In the genomic region with DNA sequence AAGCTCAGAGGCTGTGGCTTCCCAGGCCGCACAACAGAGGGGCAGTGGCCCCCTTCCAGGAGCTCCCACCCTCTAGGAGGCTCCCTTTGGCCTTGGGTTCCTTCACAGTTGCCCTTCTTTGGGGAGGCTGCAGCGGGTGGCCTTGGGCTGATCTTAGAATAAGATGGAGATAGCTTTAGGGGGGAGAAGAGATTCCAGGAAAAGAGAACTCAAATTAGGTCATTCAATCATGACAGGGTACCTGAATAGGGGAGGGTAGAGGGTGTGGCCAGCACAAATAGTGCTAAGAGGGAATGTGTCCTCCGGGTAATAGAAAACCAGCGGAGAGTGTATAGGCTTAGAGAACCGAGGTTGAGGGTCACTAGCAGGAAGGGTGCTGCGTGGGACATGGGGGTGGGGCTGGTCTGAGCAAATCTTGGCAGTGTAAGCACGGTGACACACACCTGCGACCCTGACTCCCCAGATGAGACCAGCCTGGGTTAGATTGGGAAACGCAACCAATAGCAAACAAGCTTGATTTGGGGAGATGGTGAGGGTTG, we compare ENCODE assay signal across 8 mouse cellular contexts. TPM values are rescaled to one million over a fixed set of nuclear protein-coding genes. Genes with fewer than 3 reads are reported as not detected.
A peak's percentile ranks its signal among the peaks of the same experiment; 100 is the strongest.
DNase-seq lines count a peak whose midpoint lies in the region; ATAC-seq and TF ChIP-seq lines count a peak whose summit lies in the region.

No protein-coding gene starts in this region.

- no peaks in the 10 kb centered on the region for H3K36me3 ChIP-seq in ES-Bruce4 (ENCODE audit: control insufficient read depth, insufficient read depth, low read length, poor library complexity, severe bottlenecking)
- peaks cover 3% of the 10 kb centered on the region; the same call in 1 of the 2 replicates for H3K36me3 ChIP-seq in forebrain, postnatal 0 days (ENCODE audit: insufficient read depth)
- no peaks in the 10 kb centered on the region for H3K36me3 ChIP-seq in liver, embryonic 12.5 days

- H3K4me2 ChIP-seq in forebrain, postnatal 0 days (ENCODE audit: low read depth), result peak overlapping the region; percentile 71
- peak overlapping the region; percentile 93 for H3K4me2 ChIP-seq in liver, embryonic 12.5 days

- TF ChIP-seq EP300 in ES-Bruce4 (IDR thresholded peaks at IDR 0.05; ENCODE audit: insufficient read depth, low read depth, low read length), result no peak

- WGBS in forebrain, postnatal 0 days, result 6% methylated on average over 9 of the region's 9 CpGs
- WGBS in liver, embryonic 12.5 days (ENCODE audit: insufficient replicate concordance), result 11% methylated on average over 9 of the region's 9 CpGs

- H3K9me3 ChIP-seq in ES-Bruce4 (replicated peaks; ENCODE audit: control insufficient read depth, insufficient read depth, low read length, poor library complexity, severe bottlenecking), result no peaks in the 10 kb centered on the region
- H3K9me3 ChIP-seq in forebrain, postnatal 0 days (ENCODE audit: low read length), result no peaks in the 10 kb centered on the region
- H3K9me3 ChIP-seq in liver, embryonic 12.5 days (replicated peaks), result no peaks in the 10 kb centered on the region

- no peak for ATAC-seq in forebrain, postnatal 0 days
- ATAC-seq in liver, embryonic 12.5 days, result peak; percentile 0; the same call in 1 of the 2 replicates
- ATAC-seq in granulocyte monocyte progenitor cell, adult 5-6 weeks (replicated peaks; ENCODE audit: poor library complexity, severe bottlenecking), result no peak
- ATAC-seq in megakaryocyte progenitor cell, adult 5-6 weeks (replicated peaks; ENCODE audit: poor library complexity), result no peak

- H3K27ac ChIP-seq in ES-Bruce4 (ENCODE audit: insufficient read depth, low read length), result no peak overlapping the region
- H3K27ac ChIP-seq in forebrain, postnatal 0 days (ENCODE audit: low read depth, low read length), result no peak overlapping the region
- H3K27ac ChIP-seq in liver, embryonic 12.5 days, result peak overlapping the region; percentile 64

- peak; percentile 20 for DNase-seq in embryo, embryonic 10.5 days (ENCODE audit: low spot score)
- no peak for DNase-seq in embryo, embryonic 9.5 days (ENCODE audit: extremely low spot score)
- DNase-seq in forebrain, postnatal 0 days, result no peak
- peak; percentile 47 for DNase-seq in yolk sac, embryonic 10.5 days (ENCODE audit: low spot score)

- H3K4me3 ChIP-seq in ES-Bruce4 (ENCODE audit: low read depth, low read length), result peak overlapping the region; percentile 55
- H3K4me3 ChIP-seq in forebrain, postnatal 0 days (ENCODE audit: low read depth, low read length), result no peak overlapping the region
- H3K4me3 ChIP-seq in liver, embryonic 12.5 days, result peak overlapping the region; percentile 65

- H3K27me3 ChIP-seq in ES-Bruce4 (ENCODE audit: control insufficient read depth, insufficient read depth, low read length, poor library complexity, severe bottlenecking), result no peaks in the 10 kb centered on the region
- H3K27me3 ChIP-seq in forebrain, postnatal 0 days (ENCODE audit: insufficient read depth, low read length), result peaks cover 15% of the 10 kb centered on the region
- peaks cover 70% of the 10 kb centered on the region for H3K27me3 ChIP-seq in liver, embryonic 12.5 days (replicated peaks)

- H3K4me1 ChIP-seq in ES-Bruce4 (ENCODE audit: control insufficient read depth, insufficient read depth, low read length), result peaks cover 3% of the 10 kb centered on the region
- H3K4me1 ChIP-seq in forebrain, postnatal 0 days (ENCODE audit: insufficient read depth), result peaks cover 26% of the 10 kb centered on the region
- H3K4me1 ChIP-seq in liver, embryonic 12.5 days, result peaks cover 78% of the 10 kb centered on the region

- TF ChIP-seq CTCF in ES-Bruce4 (IDR thresholded peaks at IDR 0.05; ENCODE audit: low read depth, low read length), result no peak
- TF ChIP-seq CTCF in forebrain, postnatal 0 days (IDR thresholded peaks at IDR 0.05; ENCODE audit: low read depth), result no peak

- H3K9ac ChIP-seq in ES-Bruce4 (ENCODE audit: low read depth, poor library complexity, severe bottlenecking), result peak overlapping the region; percentile 16
- 0 out of 2 replicates have a peak overlapping the region, but pooled peaks have one; percentile 7 for H3K9ac ChIP-seq in forebrain, postnatal 0 days
- peak overlapping the region; percentile 55; the same call in 1 of the 2 replicates for H3K9ac ChIP-seq in liver, embryonic 12.5 days

- TF ChIP-seq POLR2A in ES-Bruce4 (IDR thresholded peaks at IDR 0.05; ENCODE audit: insufficient read depth, low read length), result no peak

RNA-seq across cellular contexts. Expression of a gene that starts 2.2 kb away (rescaled TPM):
- polyA plus RNA-seq in ES-Bruce4 (2011; ENCODE audit: insufficient read depth, insufficient read length, low read depth, missing spikeins), result 3.1 and 3.8 TPM in 2 replicates
- total RNA-seq in forebrain, postnatal 0 days (2014; rRNA removed), result 20.5 and 25.6 TPM in 2 replicates
- 21.0 and 30.5 TPM in 2 replicates for polyA plus RNA-seq in forebrain, postnatal 0 days (2015; fragmentation: Nextera tagmentation; extraction: Ambion mirVana)
- 4.8 and 5.1 TPM in 2 replicates for polyA plus RNA-seq in liver, embryonic 12.5 days (2016; fragmentation: Nextera tagmentation; extraction: Ambion mirVana)
- 4.4 and 5.0 TPM in 2 replicates for total RNA-seq in granulocyte monocyte progenitor cell, adult 5-6 weeks (2014; fragmentation: Nextera tagmentation)
- total RNA-seq in granulocyte monocyte progenitor cell, adult 5-6 weeks (2017), result 0.17 and 2.4 TPM in 2 replicates
- total RNA-seq in megakaryocyte progenitor cell, adult 5-6 weeks (2015), result 0.95 and 1.5 TPM in 2 replicates
- total RNA-seq in megakaryocyte progenitor cell, adult 5-6 weeks (2017), result 0.08 and 3.5 TPM in 2 replicates

RNA-seq across cellular contexts. Expression of a gene that starts 12.9 kb away (rescaled TPM):
- polyA plus RNA-seq in ES-Bruce4 (2011; ENCODE audit: insufficient read depth, insufficient read length, low read depth, missing spikeins), result 148 and 152 TPM in 2 replicates
- 450 and 455 TPM in 2 replicates for total RNA-seq in forebrain, postnatal 0 days (2014; rRNA removed)
- polyA plus RNA-seq in forebrain, postnatal 0 days (2015; fragmentation: Nextera tagmentation; extraction: Ambion mirVana), result 752 and 802 TPM in 2 replicates
- polyA plus RNA-seq in liver, embryonic 12.5 days (2016; fragmentation: Nextera tagmentation; extraction: Ambion mirVana), result 263 and 270 TPM in 2 replicates
- 216 and 220 TPM in 2 replicates for total RNA-seq in granulocyte monocyte progenitor cell, adult 5-6 weeks (2014; fragmentation: Nextera tagmentation)
- total RNA-seq in granulocyte monocyte progenitor cell, adult 5-6 weeks (2017), result 151 and 250 TPM in 2 replicates
- 197 and 225 TPM in 2 replicates for total RNA-seq in megakaryocyte progenitor cell, adult 5-6 weeks (2015)
- total RNA-seq in megakaryocyte progenitor cell, adult 5-6 weeks (2017), result 178 and 191 TPM in 2 replicates

RNA-seq across cellular contexts. Expression of a gene that starts 27.2 kb away (rescaled TPM):
- polyA plus RNA-seq in ES-Bruce4 (2011; ENCODE audit: insufficient read depth, insufficient read length, low read depth, missing spikeins), result 32.0 and 35.3 TPM in 2 replicates
- 110 and 114 TPM in 2 replicates for total RNA-seq in forebrain, postnatal 0 days (2014; rRNA removed)
- 126 and 133 TPM in 2 replicates for polyA plus RNA-seq in forebrain, postnatal 0 days (2015; fragmentation: Nextera tagmentation; extraction: Ambion mirVana)
- polyA plus RNA-seq in liver, embryonic 12.5 days (2016; fragmentation: Nextera tagmentation; extraction: Ambion mirVana), result 27.7 and 28.3 TPM in 2 replicates
- total RNA-seq in granulocyte monocyte progenitor cell, adult 5-6 weeks (2014; fragmentation: Nextera tagmentation), result 17.0 and 25.7 TPM in 2 replicates
- total RNA-seq in granulocyte monocyte progenitor cell, adult 5-6 weeks (2017), result 4.9 and 6.4 TPM in 2 replicates
- total RNA-seq in megakaryocyte progenitor cell, adult 5-6 weeks (2015), result 5.4 and 6.0 TPM in 2 replicates
- total RNA-seq in megakaryocyte progenitor cell, adult 5-6 weeks (2017), result 7.6 and 10.2 TPM in 2 replicates

RNA-seq across cellular contexts. Expression of a gene that starts 28.7 kb away (rescaled TPM):
- 15.0 and 18.5 TPM in 2 replicates for polyA plus RNA-seq in ES-Bruce4 (2011; ENCODE audit: insufficient read depth, insufficient read length, low read depth, missing spikeins)
- 8.7 and 14.1 TPM in 2 replicates for total RNA-seq in forebrain, postnatal 0 days (2014; rRNA removed)
- polyA plus RNA-seq in forebrain, postnatal 0 days (2015; fragmentation: Nextera tagmentation; extraction: Ambion mirVana), result 4.2 and 5.1 TPM in 2 replicates
- polyA plus RNA-seq in liver, embryonic 12.5 days (2016; fragmentation: Nextera tagmentation; extraction: Ambion mirVana), result 8.1 and 12.1 TPM in 2 replicates
- total RNA-seq in granulocyte monocyte progenitor cell, adult 5-6 weeks (2014; fragmentation: Nextera tagmentation), result 22.2 and 26.0 TPM in 2 replicates
- 4.9 and 7.9 TPM in 2 replicates for total RNA-seq in granulocyte monocyte progenitor cell, adult 5-6 weeks (2017)
- 15.4 and 18.4 TPM in 2 replicates for total RNA-seq in megakaryocyte progenitor cell, adult 5-6 weeks (2015)
- total RNA-seq in megakaryocyte progenitor cell, adult 5-6 weeks (2017), result 3.5 and 13.3 TPM in 2 replicates

RNA-seq across cellular contexts. Expression of a gene that starts 33.9 kb away (rescaled TPM):
- 3.2 and 3.9 TPM in 2 replicates for polyA plus RNA-seq in ES-Bruce4 (2011; ENCODE audit: insufficient read depth, insufficient read length, low read depth, missing spikeins)
- 3.8 and 4.7 TPM in 2 replicates for total RNA-seq in forebrain, postnatal 0 days (2014; rRNA removed)
- 1.4 TPM in 2 replicates for polyA plus RNA-seq in forebrain, postnatal 0 days (2015; fragmentation: Nextera tagmentation; extraction: Ambion mirVana)
- polyA plus RNA-seq in liver, embryonic 12.5 days (2016; fragmentation: Nextera tagmentation; extraction: Ambion mirVana), result 0.46 and 0.78 TPM in 2 replicates
- total RNA-seq in granulocyte monocyte progenitor cell, adult 5-6 weeks (2014; fragmentation: Nextera tagmentation), result 3.7 and 4.4 TPM in 2 replicates
- total RNA-seq in granulocyte monocyte progenitor cell, adult 5-6 weeks (2017), result 0.26 and 1.4 TPM in 2 replicates
- total RNA-seq in megakaryocyte progenitor cell, adult 5-6 weeks (2015), result 1.2 and 3.1 TPM in 2 replicates
- total RNA-seq in megakaryocyte progenitor cell, adult 5-6 weeks (2017), result 1.2 and 2.2 TPM in 2 replicates

Comparison
In these comparisons a context has a peak if more than half of its experiments do, and no peak if none do; other contexts are left out.
1. DNase-seq: peak in embryo, embryonic 10.5 days (single experiment) and yolk sac, embryonic 10.5 days (single experiment); none in embryo, embryonic 9.5 days (single experiment) and forebrain, postnatal 0 days (single experiment).
2. Peak in every context shown above with its lines, with median percentiles within 50 percentile points of each other: H3K9ac ChIP-seq.